Mouse (Mus musculus) Patski (cell line): ENCODE measurements around the gene Rhoh. TPM values are rescaled to one million over a fixed set of nuclear protein-coding genes. Genes with fewer than 3 reads are reported as not detected.
A peak's percentile ranks its signal among the peaks of the same experiment; 100 is the strongest.

Experiments
- ATAC-seq: fragments of 100-300 bp; one replicate; pipeline ENCODE4 v1.8.0; 2021
- CTCF ChIA-PET: fragments of 350-600 bp; sonication (Branson Sonifier 250); formaldehyde crosslinking; loops from one replicate; lab custom pipeline; 2022; ENCODE audit warnings: inconsistent platforms; lab: Charles Lee
- POLR2A ChIA-PET: fragments of 350-600 bp; sonication (Branson Sonifier 250); formaldehyde crosslinking; loops from one replicate; lab custom pipeline; 2022; ENCODE audit warnings: antibody characterized with exemption, inconsistent platforms; lab: Charles Lee
- DNase-seq: peaks from one replicate; pipeline ENCODE4 v3.0.0-alpha.2; 2011; ENCODE audit warnings: low read depth, low spot score
- H3K27me3 ChIP-seq: fragments of 371-371 bp; one replicate; pipeline ENCODE4 v1.5.1; 2021
- CTCF ChIP-seq: fragments of 100-300 bp; IDR thresholded peaks from one replicate; pipeline ENCODE4 v1.5.1; 2021
- in situ Hi-C: fragments of 300-500 bp; cut with MboI; formaldehyde crosslinking; loops from 3 replicates; pipeline ENCODE4 v1.11.1; 2018; ENCODE audit warnings: low pct_unique_long_range_greater_than_20kb, mixed read lengths
- polyA plus RNA-seq: library from polyadenylated mRNA; unstranded; gene quantifications from one replicate; pipeline ENCODE4 v1.2.3, GENCODE M21; 2021

The Rhoh gene
- polyA plus RNA-seq, 1 experiment from 2014 or later, result 0.04 TPM

GRCm38 (mm10) chr5:65937998-65938715, 77.1 kb downstream of the Rhoh start:
- CTCF ChIA-PET, result interaction anchor here (0.6 to 4.9 kb wide), 15 partner anchors 10 to 177 kb away, joined by 3 to 40 read pairs (median 5); partner anchors contain the start of gene N4bp2
- in situ Hi-C loops, result loop anchor here (25.0 kb wide), 1 partner anchor 426 kb away; no protein-coding TSS in a partner anchor
- ATAC-seq, result peak; percentile 82
- peak; percentile 46 for DNase-seq
- TF ChIP-seq CTCF, result peak; percentile 97
- H3K27me3 ChIP-seq, result no peaks in the 10 kb centered on the region
- POLR2A ChIA-PET, result no interaction called here

- in situ Hi-C loops, result loop anchor here (5.0 to 25.0 kb wide), 2 partner anchors 124 to 429 kb away; no protein-coding TSS in a partner anchor
- DNase-seq (no peak), ATAC-seq (no peak)
- no peaks in the 10 kb centered on the region for H3K27me3 ChIP-seq
- CTCF ChIA-PET, result no interaction called here
- POLR2A ChIA-PET, result no interaction called here
- TF ChIP-seq CTCF, result no peak
Observed at GRCm38 (mm10) chr5:65941145-65941544, 80.1 kb downstream of the Rhoh start.

Other genes starting within 250 kb of the Rhoh start
- gene Pds5a, start 162.9 kb upstream of the Rhoh start, polyA plus RNA-seq, result 104 TPM
- 9.8 TPM for gene N4bp2, start 97.7 kb upstream of the Rhoh start, polyA plus RNA-seq
- gene Chrna9, start 73.7 kb downstream of the Rhoh start, polyA plus RNA-seq, result not detected
- not detected for gene 9130230L23Rik, start 143.1 kb downstream of the Rhoh start, polyA plus RNA-seq